In genomic region chr5:146705815-146706408, GRCm38 (mm10) we compare ENCODE assay signal across 8 mouse cellular contexts.
DNase-seq lines count a peak whose midpoint lies in the region; ATAC-seq and TF ChIP-seq lines count a peak whose summit lies in the region.

No protein-coding gene starts in this region.

- no peaks in the 10 kb centered on the region for H3K4me1 ChIP-seq in embryonic facial prominence, embryonic 11.5 days (ENCODE audit: control insufficient read depth, insufficient read depth, low read length)
- H3K4me1 ChIP-seq in limb, embryonic 14.5 days (ENCODE audit: control insufficient read depth, insufficient read depth, low read length): no peaks in the 10 kb centered on the region

- H3K36me3 ChIP-seq in embryonic facial prominence, embryonic 11.5 days (replicated peaks; ENCODE audit: control insufficient read depth, insufficient read depth, low read depth, low read length): no peaks in the 10 kb centered on the region
- H3K36me3 ChIP-seq in limb, embryonic 14.5 days (ENCODE audit: control insufficient read depth, insufficient read depth, low read length): no peaks in the 10 kb centered on the region

- H3K4me2 ChIP-seq in embryonic facial prominence, embryonic 11.5 days (ENCODE audit: low read depth, low read length): no peak overlapping the region
- no peak overlapping the region for H3K4me2 ChIP-seq in limb, embryonic 14.5 days (replicated peaks; ENCODE audit: low read depth, low read length, severe bottlenecking)

- no peaks in the 10 kb centered on the region; the same call in 1 of the 2 replicates for H3K27me3 ChIP-seq in embryonic facial prominence, embryonic 11.5 days (ENCODE audit: control insufficient read depth, insufficient read depth, low read length)
- H3K27me3 ChIP-seq in limb, embryonic 14.5 days (ENCODE audit: control insufficient read depth, insufficient read depth, low read length): no peaks in the 10 kb centered on the region

- peak; percentile 82 for DNase-seq in A20 (ENCODE audit: low read depth, low spot score)
- DNase-seq in adrenal gland, postnatal 25 days: peak; percentile 86
- peak; percentile 93 for DNase-seq in embryonic facial prominence, embryonic 11.5 days (ENCODE audit: low spot score)
- peak; percentile 75 to 97 for DNase-seq in heart, adult 18-20 months
- peak; percentile 91 for DNase-seq in kidney, adult 9 months
- peak; percentile 88 for DNase-seq in limb, embryonic 14.5 days (ENCODE audit: low spot score)
- peak; percentile 75 to 83 for DNase-seq in spleen, postnatal 36 days (ENCODE audit: low spot score in 2 of 2)

- no peak overlapping the region for H3K27ac ChIP-seq in embryonic facial prominence, embryonic 11.5 days (replicated peaks; ENCODE audit: low read depth, low read length)
- H3K27ac ChIP-seq in limb, embryonic 14.5 days (replicated peaks; ENCODE audit: low read depth, low read length): no peak overlapping the region

- H3K9ac ChIP-seq in embryonic facial prominence, embryonic 11.5 days (replicated peaks; ENCODE audit: low read length): no peak overlapping the region
- no peak overlapping the region for H3K9ac ChIP-seq in limb, embryonic 14.5 days (ENCODE audit: low read depth, low read length, severe bottlenecking)

- H3K9me3 ChIP-seq in embryonic facial prominence, embryonic 11.5 days (replicated peaks; ENCODE audit: control insufficient read depth, low read length): no peaks in the 10 kb centered on the region
- no peaks in the 10 kb centered on the region for H3K9me3 ChIP-seq in limb, embryonic 14.5 days (ENCODE audit: control insufficient read depth, low read length)

- no peak for TF ChIP-seq POLR2A in limb, embryonic 14.5 days (IDR thresholded peaks at IDR 0.05; ENCODE audit: borderline replicate concordance, extremely low read depth, insufficient read depth, insufficient read length)

- no peak; the same call in 1 of the 2 replicates for ATAC-seq in embryonic facial prominence, embryonic 11.5 days (replicated peaks; ENCODE audit: insufficient number of reproducible peaks, low FRiP score, low TSS enrichment, low read depth)
- ATAC-seq in limb, embryonic 14.5 days (ENCODE audit: low FRiP score, low read depth): peak; percentile 55; the same call in 1 of the 2 replicates
- ATAC-seq in monocyte, adult 5-6 weeks (replicated peaks; ENCODE audit: insufficient number of reproducible peaks, low FRiP score, low TSS enrichment, poor library complexity, severe bottlenecking): peak; percentile 72

- no peak overlapping the region for H3K4me3 ChIP-seq in embryonic facial prominence, embryonic 11.5 days (ENCODE audit: low read depth, low read length)
- H3K4me3 ChIP-seq in limb, embryonic 14.5 days (replicated peaks; ENCODE audit: low read length): no peak overlapping the region

- 10% methylated on average over 12 of the region's 12 CpGs for WGBS in embryonic facial prominence, embryonic 11.5 days
- 12% methylated on average over 12 of the region's 12 CpGs for WGBS in limb, embryonic 14.5 days
